Mouse (Mus musculus): ENCODE measurements around the gene Gm17535. TPM values are rescaled to one million over a fixed set of nuclear protein-coding genes. Genes with fewer than 3 reads are reported as not detected.

The Gm17535 gene
- not detected in 2 replicates for polyA plus RNA-seq (2012; rRNA removed; ENCODE audit: low replicate concordance)

GRCm38 (mm10) chr9:3034299-3034698, at the start of gene Gm17535:
Gene Gm17535 (plus strand): TSS chr9:3034599.

GRCm38 (mm10) chr9:3000445-3000972, 33.9 kb upstream of the Gm17535 start, which contains the start of gene Gm10722:
Gene Gm10722 (plus strand): TSS chr9:3000922.

GRCm38 (mm10) chr9:3002794-3003396, 31.5 kb upstream of the Gm17535 start, which contains the start of gene Gm11168:
Gene Gm11168 (plus strand): TSS chr9:3003346.

GRCm38 (mm10) chr9:3012733-3013279, 21.6 kb upstream of the Gm17535 start, which contains the start of gene Gm10721:
Gene Gm10721 (plus strand): TSS chr9:3013140.

GRCm38 (mm10) chr9:3015354-3015753, 19.0 kb upstream of the Gm17535 start, which contains the start of gene Gm10720:
Gene Gm10720 (plus strand): TSS chr9:3015654.

GRCm38 (mm10) chr9:3017108-3017507, 17.3 kb upstream of the Gm17535 start, which contains the start of gene Gm10719:
Gene Gm10719 (plus strand): TSS chr9:3017408.

GRCm38 (mm10) chr9:3023312-3023984, 11.0 kb upstream of the Gm17535 start, which contains the start of gene Gm10718:
Gene Gm10718 (plus strand): TSS chr9:3023547.

GRCm38 (mm10) chr9:3024912-3025467, 9.4 kb upstream of the Gm17535 start, which contains the start of gene Gm10717:
Gene Gm10717 (plus strand): TSS chr9:3025417.

GRCm38 (mm10) chr9:3036577-3036976, 2.2 kb downstream of the Gm17535 start, which contains the start of gene Gm10715:
Gene Gm10715 (plus strand): TSS chr9:3036877.

Other genes starting within 250 kb of the Gm17535 start
- not detected in 2 replicates for gene Gm10722, start 33.7 kb upstream of the Gm17535 start, polyA plus RNA-seq (2012; rRNA removed; ENCODE audit: low replicate concordance)
- gene Gm11168, start 31.3 kb upstream of the Gm17535 start, polyA plus RNA-seq (2012; rRNA removed; ENCODE audit: low replicate concordance): not detected in 2 replicates
- not detected in 2 replicates for gene Gm10721, start 21.5 kb upstream of the Gm17535 start, polyA plus RNA-seq (2012; rRNA removed; ENCODE audit: low replicate concordance)
- not detected in 2 replicates for gene Gm10720, start 18.9 kb upstream of the Gm17535 start, polyA plus RNA-seq (2012; rRNA removed; ENCODE audit: low replicate concordance)
- gene Gm10719, start 17.2 kb upstream of the Gm17535 start, polyA plus RNA-seq (2012; rRNA removed; ENCODE audit: low replicate concordance): not detected in 2 replicates
- gene Gm10718, start 11.1 kb upstream of the Gm17535 start, polyA plus RNA-seq (2012; rRNA removed; ENCODE audit: low replicate concordance): not detected in 2 replicates
- not detected in 2 replicates for gene Gm10717, start 9.2 kb upstream of the Gm17535 start, polyA plus RNA-seq (2012; rRNA removed; ENCODE audit: low replicate concordance)
- gene Gm10715, start 2.3 kb downstream of the Gm17535 start, polyA plus RNA-seq (2012; rRNA removed; ENCODE audit: low replicate concordance): not detected in 2 replicates

Data from subcutaneous adipose tissue, adult 2 months (tissue).